Comparison of ENCODE assay signal across 21 mouse cellular contexts in the genomic region with DNA sequence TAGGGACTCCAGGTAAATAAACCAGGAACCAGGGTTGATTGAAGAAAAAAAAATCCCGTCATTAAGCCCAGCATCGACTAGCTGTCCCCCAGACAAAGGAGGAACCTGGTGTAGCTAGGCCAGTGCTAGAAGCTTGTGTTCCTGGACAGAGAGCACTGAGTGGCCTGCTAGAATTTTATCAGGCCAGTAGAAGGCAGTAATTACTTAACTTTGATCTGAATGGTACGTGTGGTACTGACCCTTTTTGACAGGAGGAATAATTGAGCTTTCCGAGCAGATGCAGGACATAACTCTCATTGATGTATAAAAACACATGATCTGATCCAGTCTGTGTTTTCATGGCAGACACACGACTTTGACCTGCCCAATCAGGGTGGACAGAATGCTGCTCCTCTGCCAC.
A peak's percentile ranks its signal among the peaks of the same experiment; 100 is the strongest.
DNase-seq lines count a peak whose midpoint lies in the region; ATAC-seq and TF ChIP-seq lines count a peak whose summit lies in the region.
"Had no signal": no experiment of that assay in that cellular context is flagged by ENCODE, and none has a peak within 500 bp of the region (broad histone marks: within the 10 kb centered on the region; RNA-seq: fewer than 3 reads in every experiment).

No protein-coding gene starts in this region.

- H3K27me3 ChIP-seq in kidney, postnatal 0 days (ENCODE audit: insufficient read depth, low read length): no peaks in the 10 kb centered on the region
- H3K27me3 ChIP-seq in midbrain, postnatal 0 days (ENCODE audit: insufficient read depth, low read length): no peaks in the 10 kb centered on the region
- no peaks in the 10 kb centered on the region for H3K27me3 ChIP-seq in midbrain, embryonic 16.5 days (ENCODE audit: control insufficient read depth, insufficient read depth, low read depth, low read length)
- H3K27me3 ChIP-seq: embryonic facial prominence, embryonic 15.5 days; heart, embryonic 13.5 days; hindbrain, embryonic 12.5 days had no signal

- H3K4me1 ChIP-seq in kidney, postnatal 0 days (replicated peaks; ENCODE audit: insufficient read depth, low read length): no peaks in the 10 kb centered on the region
- no peaks in the 10 kb centered on the region for H3K4me1 ChIP-seq in midbrain, postnatal 0 days (ENCODE audit: insufficient read depth, low read length)
- H3K4me1 ChIP-seq in midbrain, embryonic 16.5 days (ENCODE audit: control insufficient read depth, insufficient read depth, low read length): no peaks in the 10 kb centered on the region
- H3K4me1 ChIP-seq: embryonic facial prominence, embryonic 15.5 days; forebrain, embryonic 10.5 days; hindbrain, embryonic 12.5 days had no signal

- no peak for ATAC-seq in kidney, postnatal 0 days (replicated peaks; ENCODE audit: low FRiP score, low read depth)
- ATAC-seq in midbrain, postnatal 0 days (ENCODE audit: low FRiP score): no peak
- no peak for ATAC-seq in midbrain, embryonic 16.5 days
- ATAC-seq: forebrain, embryonic 14.5 days; hindbrain, embryonic 16.5 days had no signal

- DNase-seq in kidney, postnatal 0 days (ENCODE audit: low spot score): peak; percentile 25
- no peak for DNase-seq in kidney, postnatal 4 days
- DNase-seq in midbrain, postnatal 0 days (ENCODE audit: low spot score): no peak
- peak; percentile 33 for DNase-seq in adipocyte (ENCODE audit: low spot score)
- DNase-seq in yolk sac, embryonic 10.5 days (ENCODE audit: low spot score): no peak
- no peak for DNase-seq in heart, adult 11 months
- DNase-seq: adrenal gland, postnatal 14 days; cerebellum, adult 18-20 months; cerebellum, adult 9-11 months; embryo, embryonic 11 days; gastrocnemius, adult 2 months; gastrocnemius, postnatal 25 days; heart, postnatal 36 days had no signal

- H3K27ac ChIP-seq in kidney, postnatal 0 days: no peak overlapping the region
- no peak overlapping the region for H3K27ac ChIP-seq in midbrain, postnatal 0 days (ENCODE audit: low read depth, low read length)
- no peak overlapping the region for H3K27ac ChIP-seq in midbrain, embryonic 16.5 days (ENCODE audit: low read length)
- H3K27ac ChIP-seq: embryonic facial prominence, embryonic 15.5 days; forebrain, embryonic 10.5 days; gastrocnemius, adult 2 months; heart, embryonic 13.5 days; hindbrain, embryonic 12.5 days had no signal

- no peaks in the 10 kb centered on the region for H3K36me3 ChIP-seq in kidney, postnatal 0 days (ENCODE audit: insufficient read depth, low read length)
- H3K36me3 ChIP-seq in midbrain, postnatal 0 days (ENCODE audit: insufficient read depth, low read length): no peaks in the 10 kb centered on the region
- no peaks in the 10 kb centered on the region for H3K36me3 ChIP-seq in midbrain, embryonic 16.5 days (ENCODE audit: control insufficient read depth, insufficient read depth, low read length)
- H3K36me3 ChIP-seq: embryonic facial prominence, embryonic 15.5 days; forebrain, embryonic 10.5 days; heart, embryonic 13.5 days; hindbrain, embryonic 12.5 days had no signal

- TF ChIP-seq CTCF in kidney, postnatal 0 days (IDR thresholded peaks at IDR 0.05; ENCODE audit: low read depth): peak; percentile 36; the same call in 1 of the 2 replicates
- peak; percentile 41 for TF ChIP-seq CTCF in midbrain, postnatal 0 days (IDR thresholded peaks at IDR 0.05)

- H3K9me3 ChIP-seq in kidney, postnatal 0 days (replicated peaks; ENCODE audit: low read length): no peaks in the 10 kb centered on the region
- no peaks in the 10 kb centered on the region for H3K9me3 ChIP-seq in midbrain, postnatal 0 days (ENCODE audit: low read length)
- H3K9me3 ChIP-seq in midbrain, embryonic 16.5 days (replicated peaks; ENCODE audit: control insufficient read depth, low read length, poor library complexity, severe bottlenecking): no peaks in the 10 kb centered on the region; the same call in 1 of the 2 replicates
- H3K9me3 ChIP-seq: embryonic facial prominence, embryonic 15.5 days; forebrain, embryonic 10.5 days; heart, embryonic 13.5 days; hindbrain, embryonic 12.5 days had no signal

- no peak overlapping the region for H3K4me2 ChIP-seq in kidney, postnatal 0 days (ENCODE audit: low read length)
- no peak overlapping the region for H3K4me2 ChIP-seq in midbrain, postnatal 0 days (ENCODE audit: low read depth, low read length, poor library complexity, severe bottlenecking)
- H3K4me2 ChIP-seq in midbrain, embryonic 16.5 days (ENCODE audit: low read length): no peak overlapping the region
- H3K4me2 ChIP-seq: embryonic facial prominence, embryonic 15.5 days; heart, embryonic 13.5 days; hindbrain, embryonic 12.5 days had no signal

- no peak overlapping the region for H3K9ac ChIP-seq in kidney, postnatal 0 days (ENCODE audit: low read depth, low read length)
- H3K9ac ChIP-seq in midbrain, postnatal 0 days (replicated peaks; ENCODE audit: low read length, poor library complexity, severe bottlenecking): no peak overlapping the region
- H3K9ac ChIP-seq in midbrain, embryonic 16.5 days (ENCODE audit: low read depth, low read length): no peak overlapping the region
- H3K9ac ChIP-seq: embryonic facial prominence, embryonic 15.5 days; heart, embryonic 13.5 days; hindbrain, embryonic 12.5 days had no signal

- WGBS in kidney, postnatal 0 days: 49% methylated on average over 5 of the region's 5 CpGs
- WGBS in midbrain, postnatal 0 days: 66% methylated on average over 5 of the region's 5 CpGs
- WGBS in midbrain, embryonic 16.5 days: 78% methylated on average over 5 of the region's 5 CpGs

- no peak overlapping the region for H3K4me3 ChIP-seq in kidney, postnatal 0 days (replicated peaks; ENCODE audit: low read depth, low read length)
- no peak overlapping the region for H3K4me3 ChIP-seq in midbrain, postnatal 0 days (ENCODE audit: low read depth, low read length)
- H3K4me3 ChIP-seq in midbrain, embryonic 16.5 days (ENCODE audit: low read depth, low read length): no peak overlapping the region
- H3K4me3 ChIP-seq: embryonic facial prominence, embryonic 15.5 days; erythroblast, embryonic 14.5 days; forebrain, embryonic 10.5 days; gastrocnemius, adult 2 months; heart, embryonic 13.5 days; hindbrain, embryonic 12.5 days had no signal

Comparison
In these comparisons a context has a peak if more than half of its experiments do, and no peak if none do; other contexts are left out.
1. DNase-seq: peak in kidney, postnatal 0 days (single experiment) and adipocyte (single experiment); none in kidney, postnatal 4 days (0 of 2), midbrain, postnatal 0 days (single experiment), yolk sac, embryonic 10.5 days (single experiment) and heart, adult 11 months (single experiment).